Mouse (Mus musculus) forebrain, embryonic 10.5 days (tissue): ENCODE results near the gene Jak1. TPM values are rescaled to one million over a fixed set of nuclear protein-coding genes. Genes with fewer than 3 reads are reported as not detected.
A peak's percentile ranks its signal among the peaks of the same experiment; 100 is the strongest.

Experiments used
- DNase-seq: peaks from one replicate; pipeline ENCODE4 v3.0.0-alpha.2; 2017; ENCODE audit warnings: low spot score; ENCODE audit errors: extremely low spot score
- H3K27ac ChIP-seq: fragments of 300-500 bp; sonication (generic); 2 replicates; pipeline ENCODE4 v1.5.1; 2016; ENCODE audit warnings: mild to moderate bottlenecking
- H3K27me3 ChIP-seq: fragments of 300-500 bp; sonication (generic); 2 replicates; pipeline ENCODE4 v1.6.1; 2016; ENCODE audit warnings: mild to moderate bottlenecking; ENCODE audit not compliant: poor library complexity, severe bottlenecking
- H3K36me3 ChIP-seq: fragments of 300-500 bp; sonication (generic); replicated peaks from 2 replicates; pipeline ENCODE4 v1.6.1; 2016; ENCODE audit warnings: mild to moderate bottlenecking, moderate library complexity
- H3K4me1 ChIP-seq: fragments of 300-500 bp; sonication (generic); 2 replicates; pipeline ENCODE4 v1.6.1; 2016
- H3K4me3 ChIP-seq: fragments of 300-500 bp; sonication (generic); 2 replicates; pipeline ENCODE4 v1.5.1; 2016; ENCODE audit warnings: mild to moderate bottlenecking, moderate library complexity
- H3K9me3 ChIP-seq: fragments of 300-500 bp; sonication (generic); 2 replicates; pipeline ENCODE4 v1.6.1; 2016; ENCODE audit warnings: mild to moderate bottlenecking, moderate library complexity
- WGBS: fragments of 180-500 bp; shearing (Covaris S2); methylation state at CpG from one replicate; pipeline ENCODE4 v1.1.7; 2016; 5-methylcytosine and 5-hydroxymethylcytosine counted together
- polyA plus RNA-seq: library from polyadenylated mRNA; unstranded; fragments of >200 nt; fragmentation: Nextera tagmentation; extraction: Ambion mirVana; gene quantifications from 2 replicates; pipeline ENCODE4 v1.2.1, GENCODE M21; 2016

The Jak1 gene
- polyA plus RNA-seq, result 41.7 and 42.4 TPM in 2 replicates

- peaks cover 15% of the 10 kb centered on the region for H3K4me1 ChIP-seq
- peak; percentile 97 for DNase-seq
- H3K4me3 ChIP-seq, result peak within 1 kb of the TSS; percentile 76
- WGBS, result under 1% methylated on average over 70 of the region's 84 CpGs
- H3K27ac ChIP-seq, result peak within 1 kb of the TSS; percentile 87
- no peaks in the 10 kb centered on the region for H3K9me3 ChIP-seq
- peaks cover 24% of the 10 kb centered on the region for H3K27me3 ChIP-seq
- no peaks in the 10 kb centered on the region for H3K36me3 ChIP-seq
These were observed at the start of gene Jak1 for GRCm38 (mm10) chr4:101264741-101265513. Gene Jak1, minus strand, starts transcription at chr4:101265282.

GRCm38 (mm10) chr4:101312055-101312454 is 47.0 kb upstream of the Jak1 start:
- no peak for DNase-seq
- Histone ChIP-seq H3K4me3 (no peak overlapping the region), H3K27me3 (peaks cover 27% of the 10 kb centered on the region), H3K9me3 (no peaks in the 10 kb centered on the region), H3K36me3 (no peaks in the 10 kb centered on the region), H3K27ac (no peak overlapping the region), H3K4me1 (no peaks in the 10 kb centered on the region)
- WGBS, result 86% methylated on average over 6 of the region's 6 CpGs

GRCm38 (mm10) chr4:101308166-101308565 is 43.1 kb upstream of the Jak1 start:
- Histone ChIP-seq H3K4me3 (no peak overlapping the region), H3K4me1 (no peaks in the 10 kb centered on the region), H3K27me3 (peaks cover 16% of the 10 kb centered on the region), H3K36me3 (no peaks in the 10 kb centered on the region), H3K9me3 (no peaks in the 10 kb centered on the region), H3K27ac (no peak overlapping the region)
- no peak for DNase-seq
- WGBS, result 89% methylated on average over 4 of the region's 4 CpGs

- H3K9me3 ChIP-seq, result no peaks in the 10 kb centered on the region
- no peak overlapping the region for H3K4me3 ChIP-seq
- H3K27ac ChIP-seq, result no peak overlapping the region
- peaks cover 7% of the 10 kb centered on the region for H3K27me3 ChIP-seq
- DNase-seq, result no peak
- WGBS, result 81% methylated on average over 4 of the region's 4 CpGs
- H3K36me3 ChIP-seq, result no peaks in the 10 kb centered on the region
- no peaks in the 10 kb centered on the region for H3K4me1 ChIP-seq
These were observed 42.2 kb upstream of the Jak1 start for GRCm38 (mm10) chr4:101307286-101307685.

- Histone ChIP-seq H3K4me3 (no peak overlapping the region), H3K9me3 (no peaks in the 10 kb centered on the region), H3K27me3 (no peaks in the 10 kb centered on the region), H3K4me1 (no peaks in the 10 kb centered on the region), H3K27ac (no peak overlapping the region), H3K36me3 (no peaks in the 10 kb centered on the region)
- DNase-seq, result no peak
- WGBS, result 60% methylated on average over 8 of the region's 8 CpGs
These were observed 41.2 kb upstream of the Jak1 start for GRCm38 (mm10) chr4:101306132-101306915.

GRCm38 (mm10) chr4:101305126-101305525 is 40.0 kb upstream of the Jak1 start:
- H3K9me3 ChIP-seq, result no peaks in the 10 kb centered on the region
- H3K36me3 ChIP-seq, result no peaks in the 10 kb centered on the region
- no peaks in the 10 kb centered on the region for H3K27me3 ChIP-seq
- no peak overlapping the region for H3K4me3 ChIP-seq
- no peak overlapping the region for H3K27ac ChIP-seq
- H3K4me1 ChIP-seq, result peaks cover 6% of the 10 kb centered on the region; the same call in 1 of the 2 replicates
- 85% methylated on average over 9 of the region's 9 CpGs for WGBS
- no peak for DNase-seq

- Histone ChIP-seq H3K4me3 (no peak overlapping the region), H3K36me3 (no peaks in the 10 kb centered on the region), H3K9me3 (no peaks in the 10 kb centered on the region), H3K27ac (no peak overlapping the region), H3K4me1 (peaks cover 6% of the 10 kb centered on the region; the same call in 1 of the 2 replicates), H3K27me3 (no peaks in the 10 kb centered on the region)
- WGBS, result 93% methylated on average over 4 of the region's 4 CpGs
- no peak for DNase-seq
These were observed 39.0 kb upstream of the Jak1 start for GRCm38 (mm10) chr4:101304114-101304513.

GRCm38 (mm10) chr4:101300392-101300910 is 35.4 kb upstream of the Jak1 start:
- Histone ChIP-seq H3K9me3 (no peaks in the 10 kb centered on the region), H3K4me1 (peaks cover 6% of the 10 kb centered on the region; the same call in 1 of the 2 replicates), H3K4me3 (no peak overlapping the region), H3K27ac (no peak overlapping the region), H3K27me3 (peaks cover 9% of the 10 kb centered on the region), H3K36me3 (no peaks in the 10 kb centered on the region)
- no peak for DNase-seq
- WGBS, result 54% methylated on average over 4 of the region's 4 CpGs

- H3K27ac ChIP-seq, result no peak overlapping the region
- peaks cover 8% of the 10 kb centered on the region for H3K4me1 ChIP-seq
- WGBS, result 84% methylated on average over 12 of the region's 12 CpGs
- DNase-seq, result no peak
- H3K9me3 ChIP-seq, result no peaks in the 10 kb centered on the region
- no peak overlapping the region for H3K4me3 ChIP-seq
- H3K36me3 ChIP-seq, result no peaks in the 10 kb centered on the region
- H3K27me3 ChIP-seq, result peaks cover 29% of the 10 kb centered on the region
These were observed 33.4 kb upstream of the Jak1 start for GRCm38 (mm10) chr4:101298311-101298990.

GRCm38 (mm10) chr4:101296836-101297235 is 31.8 kb upstream of the Jak1 start:
- Histone ChIP-seq H3K4me1 (peaks cover 24% of the 10 kb centered on the region), H3K36me3 (no peaks in the 10 kb centered on the region), H3K27ac (no peak overlapping the region), H3K9me3 (no peaks in the 10 kb centered on the region), H3K4me3 (no peak overlapping the region), H3K27me3 (peaks cover 45% of the 10 kb centered on the region)
- no peak for DNase-seq
- 81% methylated on average over 7 of the region's 7 CpGs for WGBS

GRCm38 (mm10) chr4:101295788-101296187 is 30.7 kb upstream of the Jak1 start:
- Histone ChIP-seq H3K4me3 (no peak overlapping the region), H3K36me3 (no peaks in the 10 kb centered on the region), H3K9me3 (no peaks in the 10 kb centered on the region), H3K27ac (no peak overlapping the region), H3K27me3 (peaks cover 56% of the 10 kb centered on the region), H3K4me1 (peaks cover 24% of the 10 kb centered on the region)
- 78% methylated on average over 3 of the region's 3 CpGs for WGBS
- DNase-seq, result no peak

GRCm38 (mm10) chr4:101293661-101294060 is 28.6 kb upstream of the Jak1 start:
- Histone ChIP-seq H3K36me3 (no peaks in the 10 kb centered on the region), H3K27me3 (peaks cover 76% of the 10 kb centered on the region), H3K4me1 (peaks cover 19% of the 10 kb centered on the region), H3K27ac (no peak overlapping the region), H3K4me3 (peak overlapping the region; percentile 62), H3K9me3 (no peaks in the 10 kb centered on the region)
- 42% methylated on average over 9 of the region's 9 CpGs for WGBS
- DNase-seq, result no peak
